Mouse (Mus musculus) natural killer cell, adult 2 months (primary cell): Measurements from ENCODE around the gene Cnr2.
A peak's percentile ranks its signal among the peaks of the same experiment; 100 is the strongest.

Experiments
- DNase-seq, 2 experiments: peaks; one replicate each; pipeline ENCODE4 v3.0.0; 2022; ENCODE audit warnings: low spot score in 2 of 2

Cnr2 gene

DNA sequence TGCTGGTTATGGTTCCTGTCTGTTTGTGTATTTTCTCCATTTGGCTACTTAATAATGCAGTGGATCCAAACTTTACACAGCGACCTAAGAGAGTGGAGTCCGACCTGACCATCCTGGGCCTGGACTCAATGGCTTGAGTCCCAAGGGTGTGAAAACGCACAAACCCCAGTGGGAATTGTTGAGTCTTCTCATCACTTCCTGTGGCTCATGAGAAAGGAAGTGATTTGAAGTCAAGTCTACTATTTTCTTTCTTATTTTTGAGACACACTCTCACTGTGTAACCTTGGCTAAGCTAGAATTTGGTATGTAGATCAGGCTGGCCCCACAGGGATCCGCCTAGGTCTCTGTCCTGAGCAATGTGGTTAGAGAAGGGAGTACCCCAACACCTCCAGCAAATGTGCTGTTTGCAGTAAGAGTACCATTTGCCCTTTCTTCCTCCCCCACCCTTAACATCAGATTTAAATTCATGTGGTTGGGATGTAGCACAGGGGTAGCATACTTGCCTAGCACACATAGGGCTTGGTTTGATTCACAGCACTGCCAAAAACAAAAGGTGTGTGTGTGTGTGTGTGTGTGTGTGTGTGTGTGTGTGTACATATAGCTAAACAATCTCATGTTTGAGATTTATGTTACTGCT is 7.5 kb downstream of the Cnr2 start:
- peak in 1 of 2 experiments; percentile 35 for DNase-seq

DNA sequence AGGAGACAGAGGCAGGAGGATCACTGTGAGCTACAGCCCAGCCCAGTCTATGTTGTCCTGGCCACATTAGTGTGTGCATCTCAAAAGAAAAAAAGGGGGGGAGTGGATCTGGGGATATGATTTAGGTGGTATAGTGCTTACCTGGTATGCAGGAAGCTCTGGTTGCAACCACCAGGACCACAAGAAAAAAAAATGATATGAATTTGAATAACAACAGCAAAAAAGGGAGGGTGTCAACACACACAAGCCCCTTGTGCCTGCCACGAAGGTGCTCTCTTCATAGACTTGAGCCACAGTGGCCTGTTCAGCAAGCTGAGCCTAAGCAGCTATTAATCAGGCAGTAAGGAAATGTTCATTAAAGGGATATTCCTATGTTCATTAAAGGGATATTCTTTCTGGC is 9.6 kb downstream of the Cnr2 start:
- peak in 1 of 2 experiments; percentile 18 for DNase-seq

DNA sequence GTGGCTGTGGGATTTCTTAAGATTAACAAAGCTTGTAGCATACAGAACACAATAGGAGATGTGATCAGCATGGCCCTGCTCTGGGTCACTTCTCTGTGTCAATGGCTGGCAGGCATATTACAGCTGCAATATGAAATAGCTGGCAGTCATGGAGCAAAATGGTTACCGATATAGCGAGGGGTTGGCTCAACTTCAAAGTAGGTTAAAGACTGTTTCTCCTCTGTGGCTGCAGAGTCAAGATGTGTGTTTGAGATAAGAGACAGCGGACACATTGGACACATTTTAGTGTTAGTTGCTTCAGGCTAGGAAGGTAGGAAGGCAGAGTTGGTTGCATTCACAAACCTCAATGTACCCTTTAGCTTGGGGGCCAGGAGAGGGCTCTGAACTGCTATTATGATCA is 11.4 kb downstream of the Cnr2 start:
- no peak for DNase-seq

DNA sequence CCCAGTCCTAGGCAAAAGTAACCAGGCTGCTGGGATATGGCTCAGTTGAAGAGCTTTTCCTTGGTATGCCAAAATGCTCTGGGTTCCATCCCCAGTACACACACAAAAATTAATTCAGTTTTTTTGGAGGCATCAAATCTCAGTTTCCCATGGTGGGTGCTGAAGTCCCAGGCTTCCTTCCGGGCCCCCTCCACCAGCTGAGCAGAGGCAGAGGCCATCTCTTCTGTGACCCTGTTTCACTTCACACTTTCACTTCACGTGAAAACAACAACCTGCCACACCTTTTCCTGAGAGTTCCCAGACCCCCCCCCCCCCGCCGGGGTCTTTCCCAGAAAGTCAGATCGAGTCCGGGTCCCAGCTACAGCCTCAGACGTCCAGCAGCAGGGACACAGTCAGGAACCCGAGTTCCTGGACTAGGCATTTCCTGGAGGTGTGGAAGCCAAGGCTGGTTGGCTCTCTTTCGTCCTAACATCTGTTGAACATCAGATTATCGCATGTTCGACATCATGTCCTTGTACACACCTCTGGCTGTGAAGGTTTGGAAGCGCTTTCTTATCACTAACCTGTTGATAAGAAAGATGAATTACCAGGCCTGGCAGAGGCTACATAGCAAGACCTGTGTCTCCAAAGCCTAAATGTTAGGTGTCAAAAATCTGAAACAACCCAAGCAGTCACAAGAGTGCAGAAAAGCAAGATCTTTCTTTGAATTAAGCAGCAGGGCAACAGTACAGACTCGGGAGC is 14.3 kb downstream of the Cnr2 start:
- DNase-seq = no peak

DNA sequence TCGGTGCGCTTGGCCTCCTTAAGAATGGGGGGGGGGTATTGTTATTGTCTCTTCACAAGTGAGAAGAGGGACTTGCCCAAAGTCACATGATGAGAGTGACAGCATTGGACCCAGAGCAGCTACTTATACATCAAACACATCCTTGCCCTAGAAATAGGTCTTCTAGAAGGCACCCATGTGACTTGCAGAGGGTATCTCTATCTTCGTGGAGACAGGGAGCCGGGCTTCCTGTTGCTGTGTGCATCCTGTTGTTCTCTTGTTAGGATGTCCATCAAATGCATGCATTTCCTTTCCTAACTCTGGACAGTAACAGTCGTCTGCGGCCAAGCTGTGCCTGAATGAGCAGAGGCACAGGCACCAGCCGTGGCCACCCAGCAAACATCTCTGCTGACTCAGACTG is 16.3 kb downstream of the Cnr2 start:
- peak in 1 of 2 experiments; percentile 66 for DNase-seq

DNA sequence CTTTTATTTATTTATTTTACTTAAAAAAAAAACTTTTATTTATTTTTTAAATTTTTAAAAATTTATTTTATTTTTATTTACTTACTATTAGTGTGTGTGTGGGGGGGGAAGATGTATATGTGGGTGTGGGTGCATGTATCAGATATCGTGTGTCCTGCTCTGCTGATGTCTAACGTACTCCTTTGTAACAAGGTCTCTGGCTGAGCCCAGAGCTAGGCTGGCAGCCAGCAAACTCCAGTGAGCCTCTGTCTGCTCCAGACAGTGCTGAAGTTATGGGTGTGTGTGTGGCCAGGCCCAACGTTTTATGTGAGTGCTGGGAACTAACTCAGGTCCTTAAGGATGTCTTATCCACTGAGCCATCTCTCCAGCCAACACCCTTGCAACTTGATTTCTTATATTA is 17.0 kb downstream of the Cnr2 start:
- no peak for DNase-seq

DNA sequence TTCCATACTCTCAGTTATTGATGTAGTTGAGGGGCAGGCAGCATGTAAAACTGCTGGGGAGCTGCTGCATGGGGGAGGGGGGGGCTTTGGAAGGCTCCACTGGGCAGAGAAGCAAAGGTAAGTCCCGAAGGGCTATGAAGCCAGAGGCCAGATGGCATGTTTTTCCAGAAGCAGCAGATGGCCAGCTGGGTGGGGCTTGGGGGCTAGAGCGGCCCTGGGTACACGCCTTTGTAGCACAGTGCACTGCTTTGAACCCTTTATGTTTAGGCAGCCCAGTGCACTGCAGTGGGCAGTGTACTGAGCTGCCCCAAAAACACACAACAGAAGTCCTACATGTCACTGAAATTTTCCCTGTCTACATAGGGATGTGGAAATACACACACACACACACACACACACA is 17.6 kb downstream of the Cnr2 start:
- no peak for DNase-seq

DNA sequence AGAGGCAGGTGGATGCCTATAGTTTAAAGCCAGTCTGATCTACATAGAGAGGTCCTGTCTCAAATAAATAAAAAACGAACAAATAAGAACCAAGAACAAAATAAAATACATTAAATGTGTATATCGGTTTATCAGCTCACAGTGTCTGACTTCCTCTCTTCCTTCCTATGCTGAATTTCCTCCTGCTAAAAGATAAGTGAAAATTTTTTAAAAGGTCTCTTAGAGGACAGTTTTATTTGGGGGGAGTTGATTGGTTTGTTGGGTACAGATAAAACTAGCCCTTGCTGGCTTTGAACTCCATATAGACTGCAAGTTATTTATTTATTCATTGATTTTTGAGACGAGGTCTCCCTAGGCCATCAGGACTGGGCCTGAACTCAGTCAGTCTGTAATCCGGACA is 18.2 kb downstream of the Cnr2 start:
- DNase-seq = no peak

DNA sequence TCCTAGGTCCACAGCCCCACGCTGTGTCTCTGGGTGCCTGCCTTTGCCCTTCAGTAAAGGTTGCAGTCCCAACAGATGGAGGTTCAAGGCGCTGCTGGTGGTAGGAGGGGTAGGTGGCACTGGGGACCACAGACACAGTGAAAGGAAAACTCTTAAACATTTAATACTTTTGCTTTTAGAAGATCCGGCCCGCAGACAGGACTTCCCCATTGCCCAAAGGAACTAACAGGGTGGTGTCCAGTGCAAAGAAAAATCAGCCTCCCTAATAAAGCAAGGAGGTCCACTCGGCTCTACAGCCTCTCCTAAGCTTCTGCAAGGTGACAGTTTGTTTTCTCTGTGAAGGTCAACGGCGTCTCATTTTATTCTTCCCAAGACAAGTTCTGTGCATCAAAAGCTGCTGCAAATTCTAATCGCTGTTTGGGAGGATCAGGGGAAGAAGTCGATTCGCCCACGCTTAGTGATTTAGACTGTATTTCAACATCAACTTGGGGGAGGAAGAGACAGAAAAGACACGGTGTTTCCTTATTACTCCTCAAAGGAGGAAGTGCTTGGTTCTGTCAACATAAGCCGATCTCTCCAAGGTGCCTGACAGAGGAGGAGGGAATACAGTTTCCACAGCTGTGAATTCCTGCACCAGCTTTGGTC is 23.6 kb downstream of the Cnr2 start:
- peak in 1 of 2 experiments; percentile 12 for DNase-seq

DNA sequence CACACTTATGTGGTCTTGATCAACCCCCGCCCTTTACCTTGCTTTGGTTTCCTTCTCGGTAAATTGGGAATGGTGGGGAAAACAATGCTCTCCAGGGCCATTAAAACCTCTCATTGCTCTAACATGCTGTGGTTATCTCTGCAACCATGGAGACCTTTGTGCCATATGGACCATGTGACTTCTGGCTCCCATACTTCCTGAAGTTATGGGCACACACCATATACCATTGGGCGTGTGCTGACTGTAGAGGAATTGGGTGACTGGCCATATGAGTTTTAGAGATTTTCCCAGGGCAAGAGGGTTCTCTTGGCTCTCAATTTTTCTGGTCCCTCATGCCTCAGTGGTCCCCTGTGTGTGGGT is 24.1 kb downstream of the Cnr2 start:
- DNase-seq = no peak

DNA sequence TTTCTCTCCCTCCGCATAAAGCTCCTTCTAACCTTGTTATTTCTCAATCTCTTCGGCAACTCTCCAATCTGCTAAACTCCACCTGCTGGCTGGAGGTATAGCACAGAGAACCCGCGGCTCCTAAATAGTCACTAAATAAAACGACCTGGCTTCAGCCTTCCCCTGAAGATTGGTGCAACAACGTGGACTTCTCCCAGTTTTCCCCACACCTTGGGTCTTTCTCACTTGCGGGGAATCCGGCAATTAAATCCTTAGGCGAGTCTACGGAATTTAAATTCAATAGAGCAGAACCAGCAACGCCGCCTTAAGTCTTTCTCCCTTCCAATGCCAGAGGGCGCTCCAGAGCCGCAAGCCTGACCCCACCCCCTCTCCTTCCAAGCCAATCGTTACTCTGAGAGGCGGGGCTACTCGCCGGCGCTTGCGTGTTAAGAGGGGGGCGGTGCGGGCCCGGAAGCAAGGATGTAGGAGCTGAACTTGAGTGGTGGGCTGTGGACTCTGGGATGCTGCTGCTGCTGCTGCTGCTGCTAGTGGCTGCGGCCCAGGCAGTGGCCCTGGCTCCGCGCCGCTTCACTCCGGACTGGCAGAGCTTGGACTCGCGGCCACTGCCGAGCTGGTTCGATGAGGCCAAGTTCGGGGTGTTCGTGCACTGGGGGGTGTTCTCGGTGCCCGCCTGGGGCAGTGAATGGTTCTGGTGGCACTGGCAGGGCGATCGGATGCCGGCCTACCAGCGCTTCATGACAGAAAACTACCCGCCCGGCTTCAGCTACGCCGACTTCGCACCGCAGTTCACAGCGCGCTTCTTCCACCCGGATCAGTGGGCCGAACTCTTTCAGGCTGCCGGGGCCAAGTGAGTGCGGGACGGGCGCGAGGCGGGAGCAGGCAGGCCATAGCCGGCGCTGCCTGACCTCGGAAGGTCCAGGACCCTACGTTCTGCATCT is 25.4 kb downstream of the Cnr2 start, which contains the start of gene Fuca1:
Gene Fuca1, plus strand, starts transcription at position 432 of the 938 bp plus-strand sequence.
- DNase-seq = peak; percentile 95 to 97

DNA sequence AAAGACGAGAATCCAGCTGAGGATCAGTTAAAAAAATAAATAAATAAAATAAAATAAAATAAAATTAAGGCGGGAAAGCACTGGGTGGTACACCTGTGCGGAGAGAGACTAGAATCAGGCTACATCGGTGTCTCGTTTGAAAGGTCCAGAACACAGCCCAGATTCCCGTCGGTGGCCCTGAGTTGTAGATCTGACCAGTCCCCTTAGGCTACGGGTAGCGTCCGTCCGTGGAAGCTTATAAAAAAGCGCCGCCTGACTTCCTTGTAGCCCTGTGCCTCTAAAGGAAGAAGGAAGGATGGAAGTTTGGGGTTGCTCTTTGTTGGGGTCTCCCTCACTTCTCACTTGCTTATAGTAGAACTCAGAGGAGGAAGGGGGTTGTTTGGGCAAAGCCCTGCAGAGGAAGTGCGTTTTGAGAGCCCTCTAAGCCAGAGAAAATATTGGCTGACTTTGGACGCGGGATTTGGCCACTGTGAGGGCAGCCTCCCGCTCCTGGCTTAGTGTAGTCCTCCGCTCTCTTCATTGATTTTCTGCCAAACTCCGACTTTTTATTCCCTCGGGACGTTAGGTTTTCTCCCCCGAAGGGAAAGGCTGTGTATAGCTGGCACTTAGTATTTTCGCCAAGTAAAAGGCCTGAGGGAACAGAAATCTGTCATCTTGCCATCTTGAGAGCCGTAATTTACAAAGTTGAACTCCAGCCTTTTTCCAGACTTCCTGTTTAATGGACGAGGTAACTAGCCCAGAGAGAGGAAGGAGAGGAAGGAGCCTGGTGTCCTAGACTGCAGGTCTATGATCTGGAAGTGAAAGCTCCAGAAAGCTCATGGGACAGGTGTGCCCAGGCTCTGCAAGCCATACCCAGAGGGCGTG is 26.3 kb downstream of the Cnr2 start:
- DNase-seq = no peak

DNA sequence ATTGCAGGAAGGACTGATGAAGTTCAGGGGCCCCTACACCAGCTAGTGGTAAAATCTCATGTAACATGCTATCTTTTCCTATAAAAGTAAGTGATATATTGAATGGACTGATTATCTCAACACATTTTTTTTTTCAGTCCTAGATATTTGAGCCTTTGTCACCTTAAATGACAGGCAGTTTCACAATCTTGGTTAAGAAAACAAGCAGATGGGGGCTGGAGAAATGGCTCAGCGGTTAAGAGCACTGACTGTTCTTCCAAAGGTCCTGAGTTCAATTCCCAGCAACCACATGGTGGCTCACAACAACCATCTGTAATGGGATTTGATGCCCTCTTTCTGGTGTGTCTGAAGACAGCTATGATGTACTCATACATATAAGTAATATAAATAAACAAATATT is 27.0 kb downstream of the Cnr2 start:
- DNase-seq = no peak

DNA sequence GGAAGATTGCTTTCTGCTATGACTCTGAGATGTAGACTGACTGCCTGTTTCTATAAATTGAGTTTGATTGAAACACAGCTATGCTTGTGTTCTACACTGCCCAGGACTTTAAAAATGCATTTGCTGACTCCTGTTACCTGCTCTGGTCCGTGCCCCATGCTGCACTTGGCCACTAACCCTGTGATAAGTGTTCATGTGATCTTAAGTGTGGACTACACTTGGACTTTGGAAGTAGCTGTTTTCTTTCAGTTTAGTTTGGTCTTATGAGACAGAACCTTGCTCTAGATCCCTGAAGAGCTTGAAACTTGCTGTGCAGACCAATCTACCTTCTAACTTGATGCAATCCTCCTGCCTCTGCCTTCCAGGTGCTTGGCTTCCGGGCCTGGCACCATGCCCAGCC is 29.2 kb downstream of the Cnr2 start:
- DNase-seq = no peak

DNA sequence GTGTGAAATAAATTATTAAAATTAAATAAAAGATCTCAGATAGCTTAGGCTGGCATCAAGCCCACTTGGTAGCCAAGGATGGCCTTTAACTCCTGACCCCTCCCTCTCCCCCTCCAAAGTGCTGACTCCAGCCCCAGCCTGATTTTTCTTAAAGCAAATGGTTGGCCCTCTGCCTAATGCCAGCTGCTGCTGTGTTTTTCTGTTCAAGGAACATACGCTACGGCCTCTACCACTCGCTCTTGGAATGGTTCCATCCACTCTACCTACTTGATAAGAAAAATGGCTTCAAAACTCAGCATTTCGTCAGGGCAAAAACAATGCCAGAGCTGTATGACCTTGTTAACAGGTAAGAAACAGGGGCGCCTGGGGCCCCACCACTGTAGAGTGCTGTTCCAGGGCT is 30.1 kb downstream of the Cnr2 start:
- no peak for DNase-seq

DNA sequence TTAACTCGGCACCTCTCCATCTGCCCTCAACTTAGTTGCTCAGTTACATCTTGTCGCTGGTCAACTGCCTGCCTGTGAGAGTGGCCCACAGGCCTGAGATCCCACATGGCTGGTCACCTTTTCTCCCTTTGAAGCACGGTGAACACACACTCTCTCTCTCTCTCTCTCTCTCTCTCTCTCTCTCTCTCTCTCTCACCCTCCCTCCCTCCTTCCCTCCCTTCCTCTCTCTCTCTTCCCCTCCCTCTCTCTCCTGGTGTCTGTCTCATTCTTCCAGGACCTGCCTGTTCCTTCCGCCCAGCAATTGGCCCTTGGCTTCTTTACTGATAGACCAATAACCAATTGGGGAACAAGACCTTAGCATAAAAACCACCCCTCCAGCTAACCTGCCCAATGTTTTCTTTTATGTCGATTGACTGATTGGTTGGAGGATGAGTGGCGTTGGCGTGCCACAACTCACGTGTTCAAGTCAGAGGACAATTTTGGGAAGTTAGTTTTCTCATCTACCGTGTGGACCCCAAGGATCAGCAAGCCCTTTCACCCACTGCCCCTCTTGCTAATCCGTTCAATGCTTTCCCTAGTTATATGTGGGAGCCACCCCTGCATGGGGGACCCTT is 31.1 kb downstream of the Cnr2 start:
- DNase-seq = no peak

DNA sequence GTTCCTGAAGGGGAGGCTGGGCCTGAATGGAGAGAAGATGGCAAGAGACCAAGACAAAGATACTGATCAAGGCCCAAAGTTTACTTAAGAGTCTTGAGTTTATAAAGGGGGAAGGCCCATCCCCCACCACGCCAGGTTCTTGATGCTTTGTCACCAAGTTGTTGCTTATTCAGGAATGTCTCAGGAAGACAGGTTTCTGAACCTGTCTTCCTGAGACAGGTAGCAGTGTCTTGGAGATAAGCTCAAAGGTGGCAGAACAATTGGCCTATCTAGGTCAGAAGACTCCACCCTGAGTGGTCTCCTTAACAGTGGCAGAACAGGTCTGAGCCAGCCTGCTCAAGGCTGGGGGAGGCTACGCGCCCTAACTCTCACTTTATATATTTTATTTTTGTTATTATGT is 31.7 kb downstream of the Cnr2 start:
- DNase-seq = no peak

DNA sequence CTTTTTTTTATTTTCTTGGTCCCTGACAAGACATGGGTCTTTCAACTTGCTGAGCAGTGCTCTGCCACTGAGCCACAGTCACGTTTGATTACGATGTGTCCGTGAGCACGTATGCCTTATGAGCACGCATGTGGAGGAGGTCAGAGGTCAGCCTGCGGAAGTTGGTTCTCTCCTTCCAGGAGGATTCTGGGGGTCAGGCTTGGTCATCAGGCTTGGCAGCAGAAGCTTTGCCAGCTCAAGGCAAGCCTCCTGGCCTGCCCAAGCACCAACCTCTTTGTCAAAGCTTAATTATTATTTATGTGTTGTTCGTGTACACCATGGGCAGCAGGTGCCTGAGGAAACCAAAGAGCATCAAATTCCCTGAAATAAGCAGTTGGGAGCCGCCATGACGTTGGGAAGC is 33.2 kb downstream of the Cnr2 start:
- no peak for DNase-seq

DNA sequence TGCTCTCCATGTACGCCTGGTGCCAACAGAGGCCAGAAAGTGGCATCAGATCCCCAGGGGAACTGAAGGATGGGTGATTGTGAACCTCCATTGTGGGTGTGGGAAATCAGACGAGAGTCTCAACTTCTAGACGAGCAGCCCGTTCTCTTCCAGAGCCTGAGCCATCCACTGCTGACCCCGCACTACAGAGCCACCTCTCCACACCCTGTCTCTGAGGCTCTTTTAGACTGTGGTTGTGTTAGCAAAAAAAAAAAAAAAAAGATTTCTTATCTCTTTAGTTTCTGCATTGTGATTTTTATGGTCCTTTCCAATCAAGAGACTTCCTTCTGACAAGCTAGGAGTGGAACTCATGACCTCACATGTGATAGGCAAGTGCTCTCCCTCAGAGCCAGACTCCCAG is 34.2 kb downstream of the Cnr2 start:
- no peak for DNase-seq

DNA sequence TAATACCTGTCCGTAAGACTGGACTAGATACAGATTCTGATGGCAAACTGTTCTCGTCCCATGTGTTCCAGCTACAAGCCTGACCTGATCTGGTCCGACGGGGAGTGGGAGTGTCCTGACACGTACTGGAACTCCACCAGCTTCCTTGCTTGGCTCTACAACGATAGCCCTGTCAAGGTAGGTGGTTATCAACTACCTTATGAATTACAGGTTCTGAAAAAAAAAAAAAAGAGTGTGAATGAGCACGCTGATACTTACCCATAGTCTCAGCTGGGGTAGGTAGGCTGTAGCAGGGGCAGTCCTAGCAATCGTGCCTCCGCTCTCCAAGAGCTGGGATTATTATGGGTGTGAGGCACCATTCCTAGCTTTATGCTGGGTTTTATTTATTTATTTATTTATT is 34.6 kb downstream of the Cnr2 start:
- no peak for DNase-seq

DNA sequence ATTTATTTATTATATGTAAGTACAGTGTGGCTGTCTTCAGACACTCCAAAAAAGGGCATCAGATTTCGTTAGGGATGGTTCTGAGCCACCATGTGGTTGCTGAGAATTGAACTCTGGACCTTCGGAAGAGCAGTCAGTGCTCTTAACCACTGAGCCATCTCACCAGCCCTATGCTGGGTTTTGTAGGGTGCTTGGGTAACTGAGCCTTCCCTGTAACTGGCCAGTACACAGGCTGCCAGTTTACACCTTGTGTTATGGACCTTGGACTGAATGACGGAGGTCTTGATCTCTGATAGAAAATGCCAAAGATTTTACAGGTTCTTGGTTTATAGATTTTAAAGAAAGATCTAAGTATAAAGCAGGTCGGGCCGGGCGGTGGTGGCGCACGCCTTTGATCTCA is 35.0 kb downstream of the Cnr2 start:
- DNase-seq = no peak
